Mouse (Mus musculus) 3T3-L1 (cell line): Measurements from ENCODE around the gene Plxna4.
A peak's percentile ranks its signal among the peaks of the same experiment; 100 is the strongest.
"Not testable (repeated sequence)": the region's sequence is repeated elsewhere in the genome, so short reads cannot be mapped to it uniquely, and the experiment has no call there.

ENCODE experiments used
- DNase-seq: peaks from one replicate; pipeline ENCODE4 v3.0.0-alpha.2; 2015; ENCODE audit warnings: low read depth, low spot score

Gene Plxna4

GRCm38 (mm10) chr6:32540155-32540554 is 47.8 kb downstream of the Plxna4 start:
- DNase-seq = no peak

DNA sequence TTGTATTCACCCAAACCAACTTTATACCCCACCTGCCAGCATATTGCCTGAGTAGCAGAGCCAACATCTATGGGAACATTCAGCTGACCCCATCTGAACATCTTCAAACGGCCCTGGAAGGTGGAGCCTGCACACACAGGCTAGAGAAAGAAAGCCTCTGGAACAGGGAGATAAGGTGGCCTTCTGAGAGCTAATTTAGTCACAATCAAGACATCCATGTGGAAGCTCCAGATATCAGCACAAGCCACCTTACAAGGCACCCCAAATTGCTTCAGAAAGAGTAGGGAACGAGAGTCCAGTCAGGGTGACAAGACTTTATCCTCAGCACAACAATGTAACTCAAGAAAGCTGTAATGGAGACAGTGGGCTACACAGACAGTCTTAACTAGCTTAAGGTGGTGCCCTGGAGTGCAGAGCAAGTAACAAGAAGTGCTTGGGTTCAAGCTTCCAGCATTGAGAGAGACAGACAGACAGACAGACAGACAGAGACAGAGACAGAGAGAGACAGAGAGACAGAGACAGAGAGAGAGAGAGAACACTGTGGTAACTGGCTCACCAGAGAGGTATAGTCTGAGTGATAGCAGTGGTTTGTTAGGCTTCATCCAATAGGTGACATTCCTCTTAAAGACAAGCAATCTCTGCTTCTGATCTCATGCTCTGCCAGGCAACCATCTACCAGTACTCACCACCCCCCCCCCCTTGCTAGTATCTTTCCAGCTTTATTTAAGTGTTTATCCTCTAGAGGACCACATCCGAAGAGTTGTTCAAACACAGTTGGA is 53.8 kb downstream of the Plxna4 start:
- DNase-seq = no peak

- DNase-seq = no peak
Observed at GRCm38 (mm10) chr6:32528081-32528570, 59.9 kb downstream of the Plxna4 start.

DNA sequence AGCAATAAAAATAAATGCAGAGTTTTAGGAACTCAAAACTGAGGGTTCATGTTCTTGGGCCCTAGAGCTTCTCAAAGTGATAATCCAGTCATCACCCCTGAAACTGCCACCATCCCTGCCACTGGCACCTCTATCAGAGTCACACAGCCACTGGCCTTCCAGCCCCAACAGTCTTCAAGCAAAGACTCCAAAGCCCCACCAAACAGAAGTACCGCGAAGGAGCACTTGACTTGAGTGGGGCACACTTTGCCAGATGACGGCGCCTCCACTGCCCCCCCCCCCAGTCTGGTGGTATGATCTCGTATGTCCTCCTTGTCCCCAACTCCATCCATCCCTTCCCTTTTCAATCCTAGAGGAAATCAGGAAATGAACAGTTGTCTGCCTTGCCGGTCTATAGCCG is 60.5 kb downstream of the Plxna4 start:
- no peak for DNase-seq

DNA sequence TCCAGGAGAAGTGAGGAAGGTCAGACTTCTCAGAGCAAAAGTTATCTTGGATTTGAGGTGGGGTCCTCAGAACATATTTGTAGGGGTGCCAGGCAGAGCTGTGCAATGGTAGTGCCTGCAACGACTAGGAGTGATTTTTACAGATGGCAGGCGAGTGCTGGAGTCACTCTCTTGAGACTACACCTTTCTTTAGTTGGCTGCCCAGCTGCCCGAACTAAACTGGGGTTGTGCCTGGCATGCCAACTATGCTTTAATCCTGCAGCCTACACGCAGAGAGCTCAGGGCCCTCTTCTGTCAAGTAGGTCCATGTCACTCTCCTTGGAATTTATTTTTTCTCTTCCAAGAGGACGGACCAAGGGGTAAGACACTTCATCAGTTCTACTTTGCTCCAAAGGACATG is 61.2 kb downstream of the Plxna4 start:
- DNase-seq = no peak

DNA sequence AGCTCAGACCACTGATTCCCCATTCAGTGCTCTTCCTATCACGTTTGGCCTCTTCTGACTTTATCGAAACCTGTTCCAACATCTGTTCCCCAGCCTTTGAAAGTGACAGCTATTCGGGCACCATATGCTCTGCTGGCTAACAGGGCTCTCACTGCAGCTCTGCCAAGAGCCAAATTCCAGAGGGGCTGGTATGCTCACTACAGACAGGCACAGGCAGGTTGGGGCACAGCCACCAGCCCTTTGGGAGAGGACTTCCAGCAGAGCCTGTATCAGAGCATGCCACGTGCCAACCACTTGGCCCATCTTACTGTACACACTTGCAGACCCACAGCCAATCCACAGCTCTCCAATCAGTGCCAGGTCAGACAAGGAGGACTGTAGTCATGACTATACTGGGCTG is 67.9 kb downstream of the Plxna4 start:
- DNase-seq = peak; percentile 5

DNA sequence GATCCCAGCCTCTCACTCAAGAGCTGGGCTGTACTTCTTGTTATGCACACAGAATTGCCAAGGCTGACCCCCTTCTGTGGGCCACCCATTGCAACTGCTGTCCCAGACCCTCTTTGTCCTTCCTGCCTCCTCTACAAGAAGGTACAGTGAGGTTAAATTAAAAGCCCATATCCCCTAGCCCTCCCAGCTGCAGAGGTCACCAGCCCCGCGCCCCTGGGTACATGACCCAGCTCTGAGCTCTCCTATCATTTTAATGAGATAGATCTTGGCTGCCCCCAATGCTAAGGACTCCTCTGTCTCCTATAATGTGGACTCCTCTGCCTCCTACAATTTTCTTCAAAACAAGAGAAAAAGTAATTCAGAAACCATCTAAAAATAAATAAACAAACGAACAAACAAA is 69.4 kb downstream of the Plxna4 start:
- no peak for DNase-seq

- no peak for DNase-seq
Observed at GRCm38 (mm10) chr6:32514096-32514495, 73.9 kb downstream of the Plxna4 start.

DNA sequence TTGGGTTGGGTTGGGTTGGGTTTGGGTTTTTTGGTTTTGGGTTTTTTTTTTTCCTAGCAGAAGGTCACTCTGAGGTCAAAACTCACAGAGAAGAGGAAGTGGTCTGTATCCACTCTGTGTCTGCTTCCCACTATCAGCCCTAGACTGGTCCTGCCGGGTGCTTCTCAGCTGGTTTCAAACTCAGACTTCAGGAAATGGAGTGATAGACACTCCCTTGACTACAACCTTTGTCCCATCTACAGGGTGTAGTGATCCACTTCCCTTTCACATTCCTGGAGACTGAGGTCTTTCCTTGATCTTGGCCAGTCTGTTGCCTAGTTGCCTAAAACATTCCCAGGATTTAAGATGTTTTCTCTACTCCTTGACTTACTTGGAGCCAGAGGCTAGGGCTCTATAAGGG is 76.0 kb downstream of the Plxna4 start:
- DNase-seq = no peak

- DNase-seq = no peak
Observed at GRCm38 (mm10) chr6:32510924-32511323, 77.1 kb downstream of the Plxna4 start.

GRCm38 (mm10) chr6:32510491-32510890 is 77.5 kb downstream of the Plxna4 start:
- DNase-seq = no peak

- DNase-seq = no peak
Observed at GRCm38 (mm10) chr6:32509046-32509445, 78.9 kb downstream of the Plxna4 start.

DNA sequence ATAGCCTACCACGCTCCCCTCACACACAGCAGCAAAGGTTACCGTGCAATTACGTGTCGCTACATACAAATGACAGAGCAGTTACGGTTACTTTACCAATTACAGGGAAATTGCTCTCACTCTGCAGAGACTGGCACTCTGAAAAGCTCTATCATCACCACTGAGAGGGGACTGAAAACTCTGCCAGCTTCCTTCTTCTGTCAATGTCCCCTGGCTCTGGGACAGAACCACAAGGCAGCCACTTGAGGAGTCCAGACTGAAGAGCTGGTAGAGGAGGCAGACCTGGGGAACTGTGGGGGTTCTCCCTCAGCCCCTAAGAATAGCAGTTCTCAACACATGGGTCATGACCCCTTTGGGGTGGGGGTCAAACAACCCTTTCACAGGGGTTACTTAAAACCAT is 83.0 kb downstream of the Plxna4 start:
- no peak for DNase-seq

DNA sequence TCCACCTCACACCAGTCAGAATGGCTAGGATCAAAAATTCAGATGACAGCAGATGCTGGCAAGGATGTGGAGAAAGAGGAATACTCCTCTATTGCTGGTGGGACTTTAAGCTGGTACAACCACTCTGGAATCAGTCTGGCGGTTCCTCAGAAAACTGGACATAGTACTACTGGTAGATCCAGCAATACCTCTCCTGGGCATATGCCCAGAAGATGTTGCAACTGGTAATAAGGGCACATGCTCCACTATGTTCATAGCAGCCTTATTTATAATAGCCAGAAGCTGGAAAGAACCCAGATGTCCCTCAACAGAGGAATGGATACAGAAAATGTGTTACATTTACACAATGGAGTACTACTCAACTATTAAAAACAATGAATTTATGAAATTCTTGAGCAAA is 86.8 kb downstream of the Plxna4 start:
- not testable (repeated sequence) for DNase-seq

GRCm38 (mm10) chr6:32498106-32498505 is 89.9 kb downstream of the Plxna4 start:
- DNase-seq = no peak

DNA sequence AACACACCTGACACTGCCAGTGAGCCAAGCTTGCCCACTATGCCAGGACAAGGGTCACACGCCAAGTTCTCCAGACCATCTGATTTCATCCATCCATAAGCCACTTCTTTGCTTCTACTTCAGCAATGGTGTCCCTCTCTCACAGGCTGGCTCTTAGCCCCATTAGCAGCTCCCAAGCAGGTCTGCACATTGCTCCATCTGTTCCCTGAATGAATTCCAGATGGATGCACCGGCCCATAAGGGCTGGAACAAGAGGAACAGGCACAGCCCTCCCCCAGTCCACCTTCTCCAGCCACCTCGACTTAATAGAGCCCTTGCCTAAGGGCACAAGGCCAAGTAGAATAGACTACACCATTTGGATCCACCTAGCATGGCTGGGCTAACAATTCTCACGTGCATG is 91.9 kb downstream of the Plxna4 start:
- no peak for DNase-seq

DNA sequence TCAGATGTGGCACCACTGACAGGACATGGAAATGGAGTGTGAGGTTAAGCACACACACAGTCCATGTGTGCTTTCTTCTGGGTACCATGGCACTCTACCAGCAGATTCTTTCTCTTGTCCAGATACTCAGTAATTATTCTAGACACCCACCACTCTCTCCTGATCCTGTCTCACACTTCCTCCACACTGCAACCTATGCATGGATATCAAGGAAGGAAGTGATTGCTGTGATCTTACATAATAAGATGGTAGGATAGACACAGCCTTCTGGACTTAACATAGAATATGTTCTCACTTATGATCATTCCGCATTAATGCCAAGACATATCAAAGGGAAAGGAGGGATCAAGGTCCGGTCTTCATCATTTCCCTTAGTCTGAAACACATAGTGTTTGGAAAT is 92.5 kb downstream of the Plxna4 start:
- no peak for DNase-seq

- DNase-seq = no peak
Observed at GRCm38 (mm10) chr6:32493557-32493956, 94.4 kb downstream of the Plxna4 start.

GRCm38 (mm10) chr6:32487121-32487520 is 100.9 kb downstream of the Plxna4 start:
- no peak for DNase-seq

- DNase-seq = no peak
Observed at GRCm38 (mm10) chr6:32482469-32482868, 105.5 kb downstream of the Plxna4 start.

GRCm38 (mm10) chr6:32480741-32481140 is 107.3 kb downstream of the Plxna4 start:
- no peak for DNase-seq

DNA sequence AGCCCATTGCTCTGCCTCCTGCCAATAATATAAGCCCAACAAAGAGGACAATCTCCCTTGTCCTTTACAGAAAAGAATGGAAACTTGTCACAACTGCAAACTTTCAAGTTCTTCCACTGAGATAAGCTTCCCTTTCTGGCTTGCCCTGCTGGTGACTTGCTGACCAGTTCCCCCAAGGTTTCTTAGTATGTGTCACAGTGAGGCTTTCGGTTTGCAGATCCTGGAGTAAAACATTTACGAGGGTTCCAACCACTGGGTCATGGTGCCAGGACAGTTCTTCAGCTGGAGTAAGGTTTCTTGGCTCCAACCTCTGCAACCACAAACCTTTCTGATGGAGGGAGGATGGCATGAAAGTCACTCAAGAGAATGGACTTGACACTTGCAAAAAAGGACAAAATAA is 108.2 kb downstream of the Plxna4 start:
- DNase-seq = peak; percentile 7

GRCm38 (mm10) chr6:32479193-32479758 is 108.7 kb downstream of the Plxna4 start:
- peak; percentile 60 for DNase-seq
